Mouse (Mus musculus) C2C12 (cell line): ENCODE data around the gene Hectd4. TPM values are rescaled to one million over a fixed set of nuclear protein-coding genes. Genes with fewer than 3 reads are reported as not detected.

Experiments used
- H3K27me3 ChIP-seq: one replicate; pipeline ENCODE4 v1.6.1; 2011; ENCODE audit not compliant: control insufficient read depth, insufficient read depth, insufficient read length
- H3K36me3 ChIP-seq: one replicate; pipeline ENCODE4 v1.6.1; 2011; ENCODE audit not compliant: control insufficient read depth, insufficient read depth
- H3K4me3 ChIP-seq: one replicate; pipeline ENCODE4 v1.5.1; 2011; ENCODE audit warnings: mild to moderate bottlenecking, control low read depth; ENCODE audit not compliant: poor library complexity, insufficient read depth, severe bottlenecking
- H3K79me2 ChIP-seq: one replicate; pipeline ENCODE4 v1.6.1; 2011; ENCODE audit not compliant: control insufficient read depth, insufficient read depth
- H3K79me3 ChIP-seq: one replicate; pipeline ENCODE4 v1.6.1; 2011; ENCODE audit warnings: low read depth, control low read depth
- H3ac ChIP-seq: one replicate; pipeline ENCODE3; 2011; ENCODE audit warnings: low read depth; ENCODE audit not compliant: control insufficient read depth, insufficient read length
- CEBPB ChIP-seq: IDR thresholded peaks from one replicate; pipeline ENCODE4 v1.6.1; 2011; ENCODE audit warnings: low read depth, mild to moderate bottlenecking, control low read depth, moderate library complexity
- CTCF ChIP-seq: IDR thresholded peaks from one replicate; pipeline ENCODE4 v1.5.1; 2011; ENCODE audit not compliant: control insufficient read depth, insufficient read depth, insufficient read length
- FOSL1 ChIP-seq: IDR thresholded peaks from one replicate; pipeline ENCODE4 v1.8.0; 2011; ENCODE audit warnings: mild to moderate bottlenecking, low read length; ENCODE audit not compliant: poor library complexity, insufficient read depth, severe bottlenecking
- MAX ChIP-seq: IDR thresholded peaks from one replicate; pipeline ENCODE4 v1.6.1; 2011; ENCODE audit warnings: mild to moderate bottlenecking, control low read depth
- MYOD1 ChIP-seq: IDR thresholded peaks from one replicate; pipeline ENCODE4 v1.6.1; 2011; ENCODE audit warnings: low read depth; ENCODE audit not compliant: control insufficient read depth, insufficient read length
- MYOG ChIP-seq: IDR thresholded peaks from one replicate; pipeline ENCODE4 v1.6.1; 2011; ENCODE audit not compliant: control insufficient read depth, insufficient read length; ENCODE audit errors: extremely low read depth
- USF1 ChIP-seq: IDR thresholded peaks from one replicate; pipeline ENCODE4 v1.6.1; 2011; ENCODE audit warnings: low read depth, mild to moderate bottlenecking, control low read depth, moderate library complexity
- polyA plus RNA-seq: library from polyadenylated mRNA; unstranded; fragments of >200 nt; fragmentation: generic; extraction: Trizol; gene quantifications from one replicate; pipeline ENCODE4 v1.2.1, GENCODE M21; 2012; ENCODE audit warnings: missing spikeins

Gene Hectd4
- polyA plus RNA-seq, 1 experiment: 5.4 TPM

DNA sequence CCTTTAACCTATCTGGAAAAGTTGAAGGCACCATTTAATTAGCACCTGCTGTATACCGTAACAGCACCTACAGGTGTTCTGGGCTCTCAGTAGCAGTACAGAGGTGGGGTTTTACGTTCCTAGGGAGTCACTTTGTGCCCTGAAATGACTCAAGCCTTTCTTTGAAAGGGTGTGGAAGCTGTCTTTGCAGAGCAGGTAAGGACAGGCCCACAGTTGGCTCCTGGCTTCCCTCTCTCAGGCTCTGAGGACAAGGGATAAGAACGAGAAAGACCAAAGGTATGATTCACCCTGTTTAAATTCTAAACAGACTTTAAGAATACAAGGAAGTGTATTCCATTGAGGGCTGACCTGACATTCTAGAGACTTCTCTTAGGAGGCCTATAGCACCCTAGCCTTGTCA, 173.4 kb downstream of the Hectd4 start:
- peaks cover 3% of the 10 kb centered on the region for H3K79me3 ChIP-seq
- no peak for TF ChIP-seq USF1
- TF ChIP-seq FOSL1: no peak
- TF ChIP-seq MAX: no peak
- TF ChIP-seq CTCF: no peak
- no peak for TF ChIP-seq MYOG
- no peak for TF ChIP-seq CEBPB
- TF ChIP-seq MYOD1: no peak
- H3K4me3 ChIP-seq: no peak overlapping the region
- H3K27me3 ChIP-seq: no peaks in the 10 kb centered on the region
- H3ac ChIP-seq: no peak overlapping the region
- no peaks in the 10 kb centered on the region for H3K36me3 ChIP-seq
- peaks cover 7% of the 10 kb centered on the region for H3K79me2 ChIP-seq

- Histone ChIP-seq H3ac (no peak overlapping the region), H3K79me2 (peaks cover 29% of the 10 kb centered on the region), H3K79me3 (peaks cover 25% of the 10 kb centered on the region), H3K27me3 (no peaks in the 10 kb centered on the region), H3K36me3 (peaks cover 9% of the 10 kb centered on the region), H3K4me3 (no peak overlapping the region)
- TF ChIP-seq MYOD1 (no peak), MYOG (no peak), USF1 (no peak), FOSL1 (no peak), CEBPB (no peak), CTCF (no peak)
Measured at GRCm38 (mm10) chr5:121395621-121396020, 175.6 kb downstream of the Hectd4 start.

DNA sequence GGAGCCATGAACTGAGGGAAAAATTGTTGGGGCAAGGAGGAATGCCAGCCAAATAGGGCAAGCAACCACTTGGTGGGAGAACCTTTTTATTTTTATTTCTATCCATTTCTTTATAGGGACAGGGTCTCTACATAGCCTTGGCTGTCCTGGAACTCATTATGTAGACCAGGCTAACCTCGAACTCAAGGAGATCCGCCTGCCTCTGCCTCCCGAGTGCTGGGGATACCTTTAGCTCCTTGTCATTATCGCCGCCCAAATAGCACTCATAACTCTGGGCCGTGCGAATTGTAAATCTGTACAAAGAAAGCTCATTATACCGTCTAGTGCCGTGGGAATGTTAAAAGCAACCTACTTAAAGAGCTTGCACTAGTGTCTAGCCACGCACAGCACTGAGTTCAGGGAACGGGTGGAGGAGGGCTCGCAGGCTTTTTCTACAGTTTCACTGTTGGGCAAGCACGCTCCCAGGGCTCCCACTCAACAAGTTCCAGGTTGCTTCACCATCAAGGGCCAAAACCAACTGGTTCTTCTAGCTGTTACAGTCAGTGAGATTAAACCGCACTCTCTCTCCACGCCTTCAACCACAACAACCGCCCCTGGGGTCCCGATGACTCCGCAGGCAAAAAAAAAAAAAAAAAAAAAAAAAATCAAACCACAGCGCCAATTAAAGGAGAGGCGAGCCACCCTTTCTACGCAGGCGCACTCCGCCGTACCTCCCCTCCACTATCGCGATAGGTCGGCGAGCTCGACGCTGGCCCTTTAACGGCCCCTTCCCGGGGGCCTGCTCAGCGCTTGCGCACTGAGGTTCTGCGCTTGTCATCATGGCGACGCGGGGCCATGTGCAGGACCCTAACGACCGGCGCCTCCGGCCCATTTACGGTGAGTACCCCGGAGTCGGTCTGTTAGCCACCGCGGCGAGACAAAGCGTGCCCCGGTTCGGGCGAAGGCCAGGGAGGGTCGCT, 177.4 kb downstream of the Hectd4 start, which contains the start of gene Naa25:
Naa25 (plus strand) TSS at position 750 of the 959 bp plus-strand sequence.
- H3K36me3 ChIP-seq: peaks cover 22% of the 10 kb centered on the region
- H3K79me3 ChIP-seq: peaks cover 44% of the 10 kb centered on the region
- peaks cover 48% of the 10 kb centered on the region for H3K79me2 ChIP-seq
- peak within 1 kb of the TSS; percentile 81 for H3ac ChIP-seq
- no peaks in the 10 kb centered on the region for H3K27me3 ChIP-seq
- TF ChIP-seq CEBPB (peak; percentile 15), MAX (peak; percentile 69), FOSL1 (no peak), MYOG (no peak)
- H3K4me3 ChIP-seq: peak within 1 kb of the TSS; percentile 93

DNA sequence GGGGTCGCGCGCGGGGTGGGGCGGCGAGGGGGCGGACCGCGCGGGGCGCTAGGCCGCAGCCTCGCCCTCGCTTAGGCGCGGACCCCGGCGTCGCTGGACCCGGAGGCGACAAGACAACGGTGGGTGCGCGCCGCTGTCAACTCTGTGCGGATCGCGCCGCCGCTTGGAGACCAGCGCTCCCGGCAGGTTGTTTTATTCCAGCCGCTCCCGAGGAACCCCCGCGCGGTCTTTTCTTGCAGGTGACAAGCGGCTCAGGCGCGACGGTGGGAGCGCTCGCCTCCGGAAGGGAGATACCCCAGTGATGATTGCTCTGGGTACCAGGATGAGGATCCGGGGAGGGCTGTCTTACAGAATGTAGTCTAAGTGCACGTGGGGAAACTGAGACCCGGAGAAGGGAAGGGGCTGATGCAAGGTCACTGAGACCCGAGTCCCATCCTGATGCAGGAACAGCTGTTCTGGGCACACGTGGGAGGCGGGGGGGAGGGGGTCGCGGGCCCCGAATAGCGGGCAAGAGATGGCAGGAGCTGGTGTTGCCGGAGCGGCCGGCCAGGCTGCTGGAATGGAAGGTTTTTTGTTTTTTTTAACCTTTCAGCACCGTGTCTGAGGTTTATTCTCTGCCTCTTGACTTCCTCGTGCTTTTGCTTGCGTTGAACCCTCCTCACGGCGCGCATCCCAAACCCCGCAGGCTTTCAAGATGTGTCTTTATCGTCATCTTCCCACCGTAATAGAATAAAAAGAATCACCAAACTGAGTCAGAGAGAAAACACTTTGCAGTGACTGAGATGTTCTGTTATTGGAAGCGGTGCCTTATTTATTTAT, 178.3 kb downstream of the Hectd4 start:
- peaks cover 57% of the 10 kb centered on the region for H3K79me2 ChIP-seq
- peak overlapping the region; percentile 93 for H3K4me3 ChIP-seq
- H3K27me3 ChIP-seq: no peaks in the 10 kb centered on the region
- peaks cover 53% of the 10 kb centered on the region for H3K79me3 ChIP-seq
- H3K36me3 ChIP-seq: peaks cover 22% of the 10 kb centered on the region
- TF ChIP-seq USF1 (no peak), CTCF (no peak), MAX (peak; percentile 33)
- H3ac ChIP-seq: peak overlapping the region; percentile 81

DNA sequence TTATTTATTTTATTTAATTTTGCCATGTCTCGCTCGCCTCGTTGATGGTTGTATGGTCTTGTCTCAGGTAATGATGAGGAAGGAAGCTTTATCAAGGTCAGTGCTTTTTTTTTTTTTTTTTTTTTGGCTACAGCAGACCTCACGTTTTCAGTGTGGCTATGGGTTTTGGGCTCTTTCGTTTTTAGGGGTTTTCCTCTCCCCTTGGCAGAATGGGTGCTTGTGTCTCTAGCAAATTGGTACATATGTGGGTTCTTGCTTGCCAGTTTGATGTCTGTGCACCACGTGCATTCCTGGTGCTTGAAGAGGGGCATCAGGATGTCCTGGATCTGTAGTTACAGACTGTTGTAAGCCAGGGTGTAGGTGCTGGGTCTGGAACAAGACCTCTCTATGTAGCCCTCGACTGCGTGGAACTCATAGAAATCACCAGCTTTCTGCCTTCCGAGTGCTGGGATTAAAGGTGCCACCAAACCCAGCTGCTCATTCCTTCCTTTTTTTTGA, 179.0 kb downstream of the Hectd4 start:
- Histone ChIP-seq H3K27me3 (no peaks in the 10 kb centered on the region), H3K79me2 (peaks cover 63% of the 10 kb centered on the region), H3K4me3 (peak overlapping the region; percentile 93), H3K79me3 (peaks cover 59% of the 10 kb centered on the region), H3ac (peak overlapping the region; percentile 63), H3K36me3 (peaks cover 26% of the 10 kb centered on the region)
- TF ChIP-seq CEBPB (no peak), FOSL1 (no peak), MAX (no peak)
